Mouse (Mus musculus): ENCODE results near the gene Sult4a1. TPM values are rescaled to one million over a fixed set of nuclear protein-coding genes. Genes with fewer than 3 reads are reported as not detected.
"Not testable (repeated sequence)": the region's sequence is repeated elsewhere in the genome, so short reads cannot be mapped to it uniquely, and the experiment has no call there.

The Sult4a1 gene
- total and polyA plus RNA-seq, 3 experiments = not detected

GRCm38 (mm10) chr15:84105924-84106500 lies 458 bp upstream of the Sult4a1 start:
- in situ Hi-C loops (cut with MboI; ENCODE audit: low pct_ligation_motif_present, low pct_unique_long_range_greater_than_20kb, low sequenced_read_pairs) (loop anchor here (25.0 kb wide), 1 partner anchor 506 kb away; no protein-coding TSS in a partner anchor), dilution Hi-C loops (cut with MboI; ENCODE audit: extremely low pct_ligation_motif_present, extremely low pct_unique_long_range_greater_than_20kb, low sequenced_read_pairs) (no loop called here)
- H3K9me3 ChIP-seq (replicated peaks; ENCODE audit: low read length) = no peaks in the 10 kb centered on the region
- no peak for DNase-seq (ENCODE audit: extremely low read depth)
- no peaks in the 10 kb centered on the region for H3K36me3 ChIP-seq (replicated peaks in 1 of 2; ENCODE audit: control insufficient read depth in 1 of 2, insufficient read depth in 1 of 2, low read length in 1 of 2)
- H3K9ac ChIP-seq (ENCODE audit: insufficient read depth, low read depth) = no peak overlapping the region
- H3K79me2 ChIP-seq (replicated peaks; ENCODE audit: control insufficient read depth, extremely low read depth, insufficient read depth, poor library complexity, severe bottlenecking) = no peaks in the 10 kb centered on the region
- no peak overlapping the region for H3K4me2 ChIP-seq (ENCODE audit: insufficient read depth, low read depth, poor library complexity, severe bottlenecking)
- H3K4me1 ChIP-seq (ENCODE audit: control insufficient read depth in 1 of 2, insufficient read depth in 2 of 2) = no peaks in the 10 kb centered on the region
- peaks cover 35% of the 10 kb centered on the region for H3K27me3 ChIP-seq (replicated peaks)
- no peak for TF ChIP-seq POLR2AphosphoS2 (IDR thresholded peaks at IDR 0.05; ENCODE audit: low read depth, low read length)
- TF ChIP-seq SIN3A (IDR thresholded peaks at IDR 0.05; ENCODE audit: low read length) = no peak
- TF ChIP-seq USF1 (IDR thresholded peaks at IDR 0.05; ENCODE audit: low read depth, low read length) = no peak
- TF ChIP-seq MXI1 (IDR thresholded peaks at IDR 0.05; ENCODE audit: low read depth, low read length) = no peak
- no peak for TF ChIP-seq EP300 (IDR thresholded peaks at IDR 0.05; ENCODE audit: low read length)
- no peak overlapping the region for H3K4me3 ChIP-seq (replicated peaks in 1 of 3; ENCODE audit: low read depth in 2 of 3, low read length in 2 of 3, poor library complexity in 1 of 3)
- H3K27ac ChIP-seq (ENCODE audit: insufficient read depth, low read depth) = no peak overlapping the region

GRCm38 (mm10) chr15:84104626-84105025 lies 928 bp downstream of the Sult4a1 start:
- Histone ChIP-seq H3K27ac (ENCODE audit: insufficient read depth, low read depth) (no peak overlapping the region), H3K79me2 (replicated peaks; ENCODE audit: control insufficient read depth, extremely low read depth, insufficient read depth, poor library complexity, severe bottlenecking) (no peaks in the 10 kb centered on the region), H3K4me1 (ENCODE audit: control insufficient read depth in 1 of 2, insufficient read depth in 2 of 2) (no peaks in the 10 kb centered on the region), H3K9ac (ENCODE audit: insufficient read depth, low read depth) (no peak overlapping the region), H3K36me3 (replicated peaks in 1 of 2; ENCODE audit: control insufficient read depth in 1 of 2, insufficient read depth in 1 of 2, low read length in 1 of 2) (no peaks in the 10 kb centered on the region), H3K4me2 (ENCODE audit: insufficient read depth, low read depth, poor library complexity, severe bottlenecking) (no peak overlapping the region), H3K4me3 (replicated peaks in 1 of 3; ENCODE audit: low read depth in 2 of 3, low read length in 2 of 3, poor library complexity in 1 of 3) (no peak overlapping the region), H3K9me3 (replicated peaks; ENCODE audit: low read length) (no peaks in the 10 kb centered on the region), H3K27me3 (replicated peaks) (peaks cover 43% of the 10 kb centered on the region)
- TF ChIP-seq CHD2 (IDR thresholded peaks at IDR 0.05; ENCODE audit: low read length) (no peak), PAX5 (IDR thresholded peaks at IDR 0.05; ENCODE audit: low read length) (no peak), ZKSCAN1 (IDR thresholded peaks at IDR 0.05; ENCODE audit: borderline replicate concordance, low read depth, low read length) (no peak), POLR2A (IDR thresholded peaks at IDR 0.05; ENCODE audit: low read depth, low read length) (no peak), CHD1 (IDR thresholded peaks at IDR 0.05; ENCODE audit: low read depth, low read length) (no peak), JUND (conservative IDR thresholded peaks at IDR 0.05; ENCODE audit: low read depth, low read length) (no peak), E2F4 (IDR thresholded peaks at IDR 0.05; ENCODE audit: insufficient replicate concordance, low read depth, low read length) (no peak), ZC3H11A (IDR thresholded peaks at IDR 0.05; ENCODE audit: low read depth, low read length) (no peak), MYC (IDR thresholded peaks at IDR 0.05; ENCODE audit: low read depth, low read length) (no peak), NELFE (IDR thresholded peaks at IDR 0.05; ENCODE audit: low read depth, low read length) (no peak), ZMIZ1 (IDR thresholded peaks at IDR 0.05; ENCODE audit: low read depth, low read length) (no peak), MAFK (IDR thresholded peaks at IDR 0.05; ENCODE audit: insufficient replicate concordance, low read length) (no peak), MAX (IDR thresholded peaks at IDR 0.05; ENCODE audit: low read length) (no peak), ZNF384 (IDR thresholded peaks at IDR 0.05; ENCODE audit: low read depth, low read length) (no peak), EP300 (IDR thresholded peaks at IDR 0.05; ENCODE audit: low read length) (no peak), GABPA (IDR thresholded peaks at IDR 0.05; ENCODE audit: insufficient replicate concordance, low read depth, low read length) (no peak)
- no peak for DNase-seq (ENCODE audit: extremely low read depth)
- in situ Hi-C loops (cut with MboI; ENCODE audit: low pct_ligation_motif_present, low pct_unique_long_range_greater_than_20kb, low sequenced_read_pairs) = loop anchor here (25.0 kb wide), 1 partner anchor 508 kb away; no protein-coding TSS in a partner anchor
- dilution Hi-C loops (cut with MboI; ENCODE audit: extremely low pct_ligation_motif_present, extremely low pct_unique_long_range_greater_than_20kb, low sequenced_read_pairs) = no loop called here

- H3K4me2 ChIP-seq (ENCODE audit: insufficient read depth, low read depth, poor library complexity, severe bottlenecking); H3K4me1 ChIP-seq (ENCODE audit: control insufficient read depth in 1 of 2, insufficient read depth in 2 of 2); H3K36me3 ChIP-seq (replicated peaks in 1 of 2; ENCODE audit: control insufficient read depth in 1 of 2, insufficient read depth in 1 of 2, low read length in 1 of 2); dilution Hi-C loops (cut with MboI; ENCODE audit: extremely low pct_ligation_motif_present, extremely low pct_unique_long_range_greater_than_20kb, low sequenced_read_pairs); H3K27ac ChIP-seq (ENCODE audit: insufficient read depth, low read depth); in situ Hi-C loops (cut with MboI; ENCODE audit: low pct_ligation_motif_present, low pct_unique_long_range_greater_than_20kb, low sequenced_read_pairs); H3K79me2 ChIP-seq (replicated peaks; ENCODE audit: control insufficient read depth, extremely low read depth, insufficient read depth, poor library complexity, severe bottlenecking); H3K4me3 ChIP-seq (replicated peaks in 1 of 3; ENCODE audit: low read depth in 2 of 3, low read length in 2 of 3, poor library complexity in 1 of 3); H3K9ac ChIP-seq (ENCODE audit: insufficient read depth, low read depth); H3K9me3 ChIP-seq (replicated peaks; ENCODE audit: low read length); DNase-seq (ENCODE audit: extremely low read depth): not testable (repeated sequence)
- peaks cover 68% of the 10 kb centered on the region for H3K27me3 ChIP-seq (replicated peaks)
Observed at GRCm38 (mm10) chr15:84097536-84097935, 8.0 kb downstream of the Sult4a1 start.

Data from CH12.LX (cell line).